Mouse (Mus musculus): ENCODE results near the gene Itgb4.

Gene Itgb4

GRCm38 (mm10) chr11:115974309-115975082, at the start of gene Itgb4:
Gene Itgb4, plus strand, starts transcription at chr11:115974709.
- no peak for DNase-seq (ENCODE audit: low spot score)

DNA sequence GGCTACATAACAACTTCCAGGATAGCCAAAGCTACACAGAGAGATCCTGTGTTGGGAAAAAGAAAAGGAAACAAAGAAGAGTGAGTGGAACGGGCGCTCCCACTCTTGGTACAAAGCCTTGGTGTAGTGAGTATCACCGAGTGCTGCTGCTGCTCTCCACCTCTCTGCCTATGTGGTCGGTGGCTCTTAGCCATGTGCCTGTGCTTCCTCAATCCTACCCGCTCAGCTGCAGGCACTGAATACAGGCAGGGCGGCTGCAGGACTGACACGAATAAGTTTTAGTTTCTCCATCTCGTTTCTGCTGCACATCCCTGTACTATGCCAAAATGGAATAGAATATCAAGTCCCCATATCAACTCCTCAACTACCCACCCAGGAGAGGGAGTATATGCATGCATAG, 45.5 kb upstream of the Itgb4 start:
- DNase-seq (ENCODE audit: low spot score) = no peak

GRCm38 (mm10) chr11:115929818-115930217, 44.7 kb upstream of the Itgb4 start:
- DNase-seq (ENCODE audit: low spot score) = no peak

DNA sequence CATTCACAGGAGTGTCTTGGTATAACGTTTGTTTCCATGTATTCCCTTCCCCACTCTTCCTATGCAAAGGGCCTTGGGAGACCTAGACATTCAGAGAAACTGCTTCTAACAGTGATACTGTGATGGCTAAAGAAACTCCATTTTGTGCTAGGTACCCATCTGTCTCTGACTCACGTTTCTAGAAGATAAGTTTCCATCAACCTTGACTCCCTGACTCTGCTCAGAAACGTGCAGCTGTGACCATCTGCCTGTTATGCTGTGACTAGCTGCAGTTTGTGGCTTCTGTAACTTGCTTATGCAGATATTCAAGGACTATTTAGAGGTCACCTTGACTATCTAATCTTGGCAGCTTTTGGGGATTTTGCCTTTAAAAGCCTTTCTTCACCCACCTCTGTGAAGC, 43.3 kb upstream of the Itgb4 start:
- DNase-seq (ENCODE audit: low spot score) = no peak

- peak; percentile 97 for DNase-seq (ENCODE audit: low spot score)
Measured at GRCm38 (mm10) chr11:115933108-115933746, 41.3 kb upstream of the Itgb4 start, which contains the start of the genes Sap30bp and Recql5. Gene Sap30bp, plus strand, starts transcription at chr11:115933282. Gene Recql5, minus strand, starts transcription at chr11:115933477.

DNA sequence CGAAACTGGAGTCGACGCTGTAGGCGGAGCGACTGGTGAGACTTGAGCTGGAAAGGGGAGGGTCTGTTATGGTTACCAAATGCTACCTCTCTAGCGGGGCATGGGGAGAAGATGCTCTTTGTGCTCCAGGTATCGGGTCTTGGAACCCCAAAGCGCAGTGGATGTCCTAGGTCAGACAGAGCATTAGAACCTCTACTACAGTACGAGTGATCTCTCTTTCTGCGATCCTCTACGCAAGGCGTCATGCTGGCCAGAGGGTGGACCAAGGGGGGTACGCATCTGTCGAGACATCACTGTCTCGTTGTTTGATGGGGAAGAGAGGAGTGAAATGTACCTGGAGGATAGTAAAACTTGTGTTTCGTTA, 40.8 kb upstream of the Itgb4 start:
- DNase-seq (ENCODE audit: low spot score) = no peak

- peak; percentile 77 for DNase-seq (ENCODE audit: low spot score)
Measured at GRCm38 (mm10) chr11:115939690-115940329, 34.7 kb upstream of the Itgb4 start.

- DNase-seq (ENCODE audit: low spot score) = no peak
Measured at GRCm38 (mm10) chr11:115941980-115942379, 32.5 kb upstream of the Itgb4 start.

- DNase-seq (ENCODE audit: low spot score) = no peak
Measured at GRCm38 (mm10) chr11:115945247-115945646, 29.3 kb upstream of the Itgb4 start.

GRCm38 (mm10) chr11:115946221-115946828, 28.2 kb upstream of the Itgb4 start:
- no peak for DNase-seq (ENCODE audit: low spot score)

DNA sequence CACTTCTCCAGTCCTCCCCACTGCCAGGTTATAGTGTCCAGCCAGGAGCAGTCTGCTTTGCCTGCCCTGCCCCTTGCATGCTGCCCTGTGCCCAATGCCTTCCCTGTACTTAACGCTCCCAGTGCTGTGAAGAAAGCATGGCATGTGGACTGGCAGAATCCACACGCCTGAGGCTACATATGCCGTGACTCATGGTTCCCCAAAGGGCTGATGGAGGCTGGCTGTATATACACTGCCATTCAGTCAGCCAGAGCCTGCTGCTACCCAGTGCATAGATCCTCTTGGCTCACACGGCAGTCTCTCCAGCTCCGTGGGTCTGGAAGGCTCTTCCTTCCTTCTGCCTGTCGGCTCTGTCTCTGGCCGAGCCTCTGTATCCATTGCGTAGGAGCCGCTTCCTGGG, 26.2 kb upstream of the Itgb4 start:
- no peak for DNase-seq (ENCODE audit: low spot score)

GRCm38 (mm10) chr11:115950719-115951118, 23.8 kb upstream of the Itgb4 start:
- no peak for DNase-seq (ENCODE audit: low spot score)

DNA sequence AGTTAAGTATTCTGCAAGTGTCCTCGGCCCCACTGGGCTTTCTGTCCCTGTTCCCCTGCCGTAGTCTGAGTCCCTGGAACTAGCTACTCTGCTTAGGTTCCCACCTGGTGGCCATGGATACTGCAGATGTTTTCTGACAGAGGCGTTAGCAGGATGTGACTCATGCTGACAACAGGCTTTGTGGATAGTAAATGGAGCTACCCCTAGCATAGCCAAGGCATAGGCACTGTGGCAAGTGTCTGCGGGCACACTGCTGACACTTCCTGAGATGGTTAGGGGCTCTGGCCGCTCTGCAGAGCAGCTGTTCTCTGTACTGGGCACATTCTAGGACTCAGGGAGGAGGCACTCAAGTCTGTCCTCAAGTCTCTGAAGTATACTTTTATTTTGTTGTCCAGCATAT, 19.8 kb upstream of the Itgb4 start:
- no peak for DNase-seq (ENCODE audit: low spot score)

- DNase-seq (ENCODE audit: low spot score) = no peak
Measured at GRCm38 (mm10) chr11:115955195-115955858, 19.2 kb upstream of the Itgb4 start.

GRCm38 (mm10) chr11:115956453-115956852, 18.1 kb upstream of the Itgb4 start:
- no peak for DNase-seq (ENCODE audit: low spot score)

DNA sequence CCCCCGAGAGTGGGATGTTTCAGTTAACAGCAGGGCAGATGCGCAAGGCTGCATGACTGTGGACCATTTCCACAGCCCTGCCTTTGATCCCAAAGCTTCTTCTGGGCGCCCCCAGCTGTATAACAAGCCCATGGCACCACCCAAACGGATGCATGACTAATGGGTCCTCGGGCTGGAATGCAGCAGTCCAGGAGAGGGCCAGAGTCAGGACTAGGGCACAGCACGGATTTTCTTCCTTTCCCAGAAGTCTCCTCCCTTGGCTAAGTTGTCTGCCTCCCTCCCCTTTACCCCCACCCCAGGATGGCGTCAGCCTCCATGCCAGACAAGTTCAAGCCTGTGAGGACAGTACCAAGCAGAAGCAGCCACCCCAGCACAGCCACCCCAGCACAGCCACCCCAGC, 16.5 kb upstream of the Itgb4 start:
- no peak for DNase-seq (ENCODE audit: low spot score)

DNA sequence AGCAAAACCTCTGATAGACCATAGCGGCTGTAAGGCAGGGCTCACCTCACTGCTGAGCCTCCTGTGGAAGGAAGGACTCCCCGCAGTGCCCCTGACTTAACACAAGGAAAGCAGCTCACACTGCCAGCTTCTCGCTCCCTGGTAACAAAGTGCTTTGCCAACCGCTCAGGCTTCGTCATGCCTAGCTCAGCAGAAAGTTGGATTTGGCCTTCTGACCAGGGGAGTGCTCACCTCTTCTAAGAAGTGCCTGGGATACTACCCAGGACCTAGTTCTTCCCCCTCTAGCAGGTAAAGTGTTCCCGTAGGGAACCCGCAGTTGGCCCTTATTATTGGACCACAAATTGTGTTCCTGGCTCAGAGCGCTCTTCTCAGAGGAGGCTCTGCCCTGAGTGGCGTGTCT, 15.5 kb upstream of the Itgb4 start:
- no peak for DNase-seq (ENCODE audit: low spot score)

- no peak for DNase-seq (ENCODE audit: low spot score)
Measured at GRCm38 (mm10) chr11:115962651-115963412, 11.7 kb upstream of the Itgb4 start.

GRCm38 (mm10) chr11:115964977-115965604, 9.4 kb upstream of the Itgb4 start:
- peak; percentile 65 for DNase-seq (ENCODE audit: low spot score)

GRCm38 (mm10) chr11:115968731-115969405, 5.6 kb upstream of the Itgb4 start:
- no peak for DNase-seq (ENCODE audit: low spot score)

All from testis, postnatal 10 days (tissue).